Mouse (Mus musculus) ES-Bruce4 (cell line): Measurements from ENCODE around the gene Hnrnpa0.

Experiments
- CTCF ChIP-seq: IDR thresholded peaks from one replicate; pipeline ENCODE4 v1.8.1; 2011; ENCODE audit warnings: low read depth, low read length
- EP300 ChIP-seq: IDR thresholded peaks from 2 replicates; pipeline ENCODE4 v1.6.1; 2011; ENCODE audit warnings: low read depth, low read length; ENCODE audit not compliant: insufficient read depth
- POLR2A ChIP-seq: IDR thresholded peaks from one replicate; pipeline ENCODE4 v1.8.1; 2011; ENCODE audit warnings: low read length; ENCODE audit not compliant: insufficient read depth

GRCm38 (mm10) chr13:58090643-58091042 lies 37.7 kb downstream of the Hnrnpa0 start:
- TF ChIP-seq CTCF: no peak
- no peak for TF ChIP-seq EP300
- no peak for TF ChIP-seq POLR2A
